Mouse (Mus musculus) liver, adult 2 months (tissue): ENCODE results near the gene Pml.

Source experiments
- CTCF ChIP-seq: fragments of 200-500 bp; IDR thresholded peaks from 2 replicates; pipeline ENCODE4 v1.5.1; 2011; ENCODE audit warnings: low read depth, low read length, control low read depth
- POLR2A ChIP-seq: fragments of 200-500 bp; IDR thresholded peaks from 2 replicates; pipeline ENCODE4 v1.6.1; 2011; ENCODE audit warnings: low read length, control low read depth; ENCODE audit not compliant: insufficient read depth; ENCODE audit errors: extremely low read depth

DNA sequence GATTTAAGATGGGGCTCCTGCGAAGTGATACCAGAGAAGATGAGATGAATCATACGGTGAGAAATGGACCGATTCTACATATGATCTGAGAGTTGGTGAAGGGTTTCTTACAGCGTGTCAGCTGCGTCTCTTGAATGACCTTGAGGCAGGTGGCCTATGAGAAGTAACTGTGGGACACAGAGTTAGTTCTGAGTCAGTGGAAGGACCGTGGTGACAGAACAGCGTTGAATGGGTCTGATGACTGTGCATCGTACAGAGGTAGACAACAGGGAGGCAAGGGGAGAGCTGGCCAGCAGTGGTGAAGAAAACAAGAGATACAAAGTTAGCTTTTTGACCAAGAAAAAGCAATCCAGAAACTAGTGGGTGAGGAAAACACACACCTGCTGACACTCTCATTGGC, 736 bp upstream of the Pml start:
- no peak for TF ChIP-seq CTCF
- no peak for TF ChIP-seq POLR2A
